Mouse (Mus musculus): Measurements from ENCODE around the gene Mmp24. TPM values are rescaled to one million over a fixed set of nuclear protein-coding genes. Genes with fewer than 3 reads are reported as not detected.

Mmp24 gene
- total RNA-seq (2023) = not detected

GRCm38 (mm10) chr2:155774927-155775684, at the start of gene Mmp24:
TSS of gene Mmp24 (plus strand) at chr2:155775342.

GRCm38 (mm10) chr2:155729158-155729645, 45.9 kb upstream of the Mmp24 start, which contains the start of gene Edem2:
TSS of gene Edem2 (minus strand) at chr2:155729475.

GRCm38 (mm10) chr2:155735766-155736165, 39.4 kb upstream of the Mmp24 start, which contains the start of gene Gm17581:
TSS of gene Gm17581 (minus strand) at chr2:155735866.

GRCm38 (mm10) chr2:155751014-155751786, 23.9 kb upstream of the Mmp24 start, which contains the start of gene Procr:
TSS of gene Procr (plus strand) at chr2:155751117.

GRCm38 (mm10) chr2:155819392-155819448, 44.1 kb downstream of the Mmp24 start, which contains the start of gene BC029722:
TSS of gene BC029722 (minus strand) at chr2:155819426.

GRCm38 (mm10) chr2:155826630-155827424, 51.7 kb downstream of the Mmp24 start, which contains the start of gene Eif6:
TSS of gene Eif6 (minus strand) at chr2:155826925.

GRCm38 (mm10) chr2:155834732-155835131, 59.6 kb downstream of the Mmp24 start, which contains the start of gene Fam83c:
TSS of gene Fam83c (minus strand) at chr2:155834854.

Other genes with a start within 250 kb of the Mmp24 start
- 9.0 TPM for gene Gss, start 182.5 kb upstream of the Mmp24 start, total RNA-seq (2023)
- not detected for gene Myh7b, start 164.1 kb upstream of the Mmp24 start, total RNA-seq (2023)
- 154 TPM for gene Trpc4ap, start 83.0 kb upstream of the Mmp24 start, total RNA-seq (2023)
- gene Edem2, start 45.9 kb upstream of the Mmp24 start, total RNA-seq (2023) = 26.6 TPM
- gene Gm17581, start 39.5 kb upstream of the Mmp24 start, total RNA-seq (2023) = not detected
- 0.35 TPM for gene Procr, start 24.2 kb upstream of the Mmp24 start, total RNA-seq (2023)
- gene BC029722, start 44.1 kb downstream of the Mmp24 start, total RNA-seq (2023) = 19.5 TPM
- gene Eif6, start 51.6 kb downstream of the Mmp24 start, total RNA-seq (2023) = 124 TPM
- 0.18 TPM for gene Fam83c, start 59.5 kb downstream of the Mmp24 start, total RNA-seq (2023)
- gene Uqcc1, start 155.0 kb downstream of the Mmp24 start, total RNA-seq (2023) = 33.5 TPM
- not detected for gene Gm15557, start 165.4 kb downstream of the Mmp24 start, total RNA-seq (2023)
- not detected for gene Gdf5, start 170.0 kb downstream of the Mmp24 start, total RNA-seq (2023)
- 44.8 TPM for gene Cep250, start 181.1 kb downstream of the Mmp24 start, total RNA-seq (2023)
- gene 6430550D23Rik, start 232.6 kb downstream of the Mmp24 start, total RNA-seq (2023) = 2.0 TPM
- 52.1 TPM for gene Ergic3, start 232.7 kb downstream of the Mmp24 start, total RNA-seq (2023)

All from CD4-positive naive resting alpha-beta T cell, adult 76 days (primary cell).